Mouse (Mus musculus) CD8-positive naive resting alpha-beta T cell, adult 2 months (primary cell): ENCODE measurements around the gene Nphp4.

ENCODE experiments used
- DNase-seq, 2 experiments: peaks; one replicate each; pipeline ENCODE4 v3.0.0; 2022; ENCODE audit warnings: low read depth in 2 of 2, low spot score in 2 of 2

The Nphp4 gene

GRCm38 (mm10) chr4:152476427-152477023 is at the start of gene Nphp4:
Nphp4 (plus strand) TSS chr4:152476706.
- peak in 1 of 2 experiments; percentile 7 for DNase-seq

GRCm38 (mm10) chr4:152428259-152428658 is 48.2 kb upstream of the Nphp4 start:
- no peak for DNase-seq

GRCm38 (mm10) chr4:152432308-152432707 is 44.2 kb upstream of the Nphp4 start:
- DNase-seq = peak; percentile 46 to 48

- DNase-seq = peak; percentile 48 to 66
Observed at GRCm38 (mm10) chr4:152434836-152435235, 41.7 kb upstream of the Nphp4 start.

- DNase-seq = peak; percentile 60
Observed at GRCm38 (mm10) chr4:152435255-152435654, 41.3 kb upstream of the Nphp4 start.

GRCm38 (mm10) chr4:152440882-152441281 is 35.6 kb upstream of the Nphp4 start:
- no peak for DNase-seq

- DNase-seq = no peak
Observed at GRCm38 (mm10) chr4:152441536-152441935, 35.0 kb upstream of the Nphp4 start.

- peak; percentile 46 to 59 for DNase-seq
Observed at GRCm38 (mm10) chr4:152446178-152446577, 30.3 kb upstream of the Nphp4 start.

- no peak for DNase-seq
Observed at GRCm38 (mm10) chr4:152447731-152448665, 28.5 kb upstream of the Nphp4 start.

- DNase-seq = peak; percentile 69 to 72
Observed at GRCm38 (mm10) chr4:152448666-152449018, 27.9 kb upstream of the Nphp4 start.

- DNase-seq = peak in 1 of 2 experiments; percentile 26
Observed at GRCm38 (mm10) chr4:152451371-152451770, 25.1 kb upstream of the Nphp4 start.

- DNase-seq = no peak
Observed at GRCm38 (mm10) chr4:152453079-152453478, 23.4 kb upstream of the Nphp4 start.

- DNase-seq = no peak
Observed at GRCm38 (mm10) chr4:152454153-152454552, 22.4 kb upstream of the Nphp4 start.

GRCm38 (mm10) chr4:152456609-152457008 is 19.9 kb upstream of the Nphp4 start:
- DNase-seq = no peak

- no peak for DNase-seq
Observed at GRCm38 (mm10) chr4:152457673-152458072, 18.8 kb upstream of the Nphp4 start.

GRCm38 (mm10) chr4:152462516-152462915 is 14.0 kb upstream of the Nphp4 start:
- DNase-seq = no peak

- DNase-seq = no peak
Observed at GRCm38 (mm10) chr4:152463147-152463546, 13.4 kb upstream of the Nphp4 start.

GRCm38 (mm10) chr4:152465116-152465515 is 11.4 kb upstream of the Nphp4 start:
- no peak for DNase-seq

GRCm38 (mm10) chr4:152466601-152467000 is 9.9 kb upstream of the Nphp4 start:
- no peak for DNase-seq

- DNase-seq = no peak
Observed at GRCm38 (mm10) chr4:152467951-152468350, 8.6 kb upstream of the Nphp4 start.

GRCm38 (mm10) chr4:152475941-152476340 is 565 bp upstream of the Nphp4 start:
- no peak for DNase-seq

- DNase-seq = no peak
Observed at GRCm38 (mm10) chr4:152477106-152477465, 580 bp downstream of the Nphp4 start.
